Mouse (Mus musculus) urinary bladder, postnatal 10 days (tissue): ENCODE measurements around the gene Igsf6.
A peak's percentile ranks its signal among the peaks of the same experiment; 100 is the strongest.

Experiments used
- DNase-seq: peaks from one replicate; pipeline ENCODE4 v3.0.0; 2022; ENCODE audit warnings: low spot score

The Igsf6 gene

DNA sequence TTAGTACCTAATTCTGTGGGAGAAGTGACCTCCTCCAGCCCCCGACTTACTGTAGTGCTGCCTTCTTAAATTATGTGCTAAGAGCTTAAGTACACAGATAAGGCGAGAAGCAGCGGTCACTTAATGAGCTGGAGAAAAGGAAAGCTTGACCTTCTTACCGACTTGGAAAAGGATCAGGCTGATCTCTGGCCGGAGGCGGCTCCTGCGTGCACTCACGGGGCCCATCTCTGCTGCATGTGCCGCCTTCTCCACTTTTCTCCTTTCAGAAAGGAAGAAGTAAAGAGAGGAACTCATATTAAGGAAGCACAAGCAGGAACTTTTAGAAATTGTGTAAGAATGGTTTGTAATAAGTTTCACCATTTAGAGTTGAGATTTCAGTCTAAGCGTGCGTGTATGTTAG lies at the start of gene Igsf6:
Gene Igsf6 (minus strand): TSS at position 292 of the 400 bp plus-strand sequence.
- DNase-seq, result no peak

DNA sequence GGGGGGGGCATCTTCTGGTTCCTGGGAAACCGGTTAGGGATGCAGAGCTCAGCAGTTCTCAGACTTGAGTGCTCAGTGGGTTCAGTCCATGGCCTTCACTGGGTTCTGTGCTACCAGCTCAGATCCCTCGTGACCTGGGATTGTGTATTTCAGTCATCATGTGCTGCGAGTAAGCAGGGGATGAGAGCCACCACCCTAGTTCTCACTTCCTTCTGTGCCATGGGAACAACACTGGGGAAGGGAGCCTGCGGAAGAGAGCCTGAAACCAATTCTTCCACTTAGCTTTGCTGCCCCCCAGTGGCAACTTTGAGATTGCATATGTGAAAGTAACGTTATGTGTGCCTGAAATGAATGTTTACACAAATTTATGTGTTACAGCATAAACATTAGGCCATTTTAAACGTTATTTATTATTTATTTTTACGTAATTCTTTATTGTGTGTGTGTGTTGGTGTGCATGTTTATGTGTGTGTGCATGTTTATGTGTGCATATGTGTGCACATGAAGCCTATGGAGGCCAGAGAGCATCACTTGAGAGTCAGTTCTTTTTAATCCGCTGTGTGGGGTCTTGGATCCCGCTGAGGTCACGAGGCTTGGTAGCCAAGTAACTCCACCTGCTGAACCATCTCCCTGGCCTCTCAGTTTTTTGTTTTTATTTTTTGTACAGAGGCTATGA lies 45.9 kb upstream of the Igsf6 start:
- DNase-seq, result peak; percentile 57

DNA sequence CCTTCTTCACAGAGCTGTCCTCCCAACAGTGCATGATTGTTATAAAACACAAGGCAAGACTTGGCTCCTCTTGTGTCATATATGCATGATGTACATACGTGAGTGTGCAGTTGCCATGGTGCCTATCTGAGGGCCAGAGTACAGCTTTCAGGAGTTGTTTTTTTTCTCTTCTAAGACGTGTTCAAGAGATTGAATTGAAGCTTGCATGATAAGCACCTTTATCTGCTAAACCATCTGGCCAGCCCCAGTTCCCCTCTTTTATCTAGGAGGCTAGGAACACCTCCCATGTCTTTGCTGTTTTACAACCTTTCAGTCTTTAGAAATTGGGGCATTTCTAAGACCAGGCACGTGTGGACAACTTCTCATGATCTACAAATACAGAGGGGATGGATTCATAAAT lies 37.4 kb upstream of the Igsf6 start:
- DNase-seq, result no peak

DNA sequence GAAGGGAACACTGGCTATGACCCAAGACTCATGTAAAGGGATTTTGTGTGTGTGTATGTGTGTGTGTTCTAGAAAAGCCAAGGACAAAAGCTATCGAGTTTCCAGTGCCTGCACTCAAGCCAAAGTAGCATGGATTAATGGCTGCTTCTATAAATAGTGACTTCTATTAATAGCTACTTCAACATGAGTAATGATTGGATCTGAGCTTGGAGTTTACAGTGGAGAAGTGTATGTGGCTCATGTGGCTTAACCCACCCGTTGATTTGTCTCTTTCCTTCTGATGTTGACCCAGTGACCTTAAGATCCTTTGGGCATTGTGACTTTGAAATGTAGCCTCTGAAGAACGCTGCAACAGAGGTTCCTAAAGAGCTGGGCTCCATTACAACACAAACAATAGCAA lies 36.9 kb upstream of the Igsf6 start:
- DNase-seq, result no peak

DNA sequence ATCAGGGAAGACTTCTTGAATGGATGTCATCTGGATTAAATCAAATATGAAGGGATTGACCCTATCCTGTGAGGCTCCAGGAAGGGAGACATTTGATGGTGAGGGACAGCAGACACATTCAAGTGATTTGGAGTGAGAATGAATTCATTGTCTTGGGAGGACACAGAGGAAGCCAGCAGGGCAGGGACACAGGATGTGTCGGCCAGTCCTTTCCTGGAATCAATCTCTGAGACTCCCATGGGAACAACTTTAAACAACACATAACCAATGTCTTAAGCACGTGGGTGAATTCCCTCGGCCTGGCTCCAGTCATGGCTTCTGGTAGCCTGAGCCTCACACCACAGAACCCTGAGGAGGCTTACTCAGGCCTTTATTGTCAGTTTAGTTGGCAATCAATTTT lies 33.5 kb upstream of the Igsf6 start:
- DNase-seq, result no peak

DNA sequence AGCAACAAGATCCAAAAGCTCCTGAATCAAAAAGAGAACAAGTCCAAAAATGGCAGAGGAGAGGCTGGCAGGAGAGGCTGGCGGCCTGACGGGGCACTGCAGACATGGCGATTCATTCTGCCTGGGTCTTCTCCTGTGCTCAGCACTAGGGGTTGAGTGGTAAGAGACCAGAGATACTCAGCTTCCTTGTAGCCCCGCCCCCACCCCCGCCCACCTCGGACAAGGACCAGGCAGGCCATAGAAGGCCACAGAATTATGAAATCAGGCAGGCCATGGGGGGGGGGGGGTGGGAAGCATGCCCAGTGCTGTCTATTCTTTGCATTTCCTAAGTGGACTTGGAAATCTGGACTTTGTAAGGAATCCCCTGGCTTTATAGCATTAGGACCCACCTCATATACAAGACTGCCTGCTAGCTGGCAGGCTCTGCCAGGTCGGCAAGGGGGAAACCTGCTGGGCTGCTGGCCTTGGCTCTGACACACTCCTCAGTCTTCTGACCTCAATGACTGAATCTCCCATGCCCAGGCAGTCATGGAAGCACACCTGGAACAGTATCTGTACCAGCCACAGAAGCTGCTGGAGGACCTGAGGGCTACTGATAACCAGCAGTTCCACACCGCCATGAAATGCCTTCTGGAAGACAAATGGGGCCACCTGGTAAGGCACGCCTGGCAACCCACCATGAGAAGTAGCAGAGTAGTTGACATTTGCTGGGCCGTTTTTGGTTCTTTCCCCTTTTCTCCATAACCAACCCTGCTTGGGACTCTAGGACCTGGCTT lies 24.4 kb upstream of the Igsf6 start:
- DNase-seq, result no peak

DNA sequence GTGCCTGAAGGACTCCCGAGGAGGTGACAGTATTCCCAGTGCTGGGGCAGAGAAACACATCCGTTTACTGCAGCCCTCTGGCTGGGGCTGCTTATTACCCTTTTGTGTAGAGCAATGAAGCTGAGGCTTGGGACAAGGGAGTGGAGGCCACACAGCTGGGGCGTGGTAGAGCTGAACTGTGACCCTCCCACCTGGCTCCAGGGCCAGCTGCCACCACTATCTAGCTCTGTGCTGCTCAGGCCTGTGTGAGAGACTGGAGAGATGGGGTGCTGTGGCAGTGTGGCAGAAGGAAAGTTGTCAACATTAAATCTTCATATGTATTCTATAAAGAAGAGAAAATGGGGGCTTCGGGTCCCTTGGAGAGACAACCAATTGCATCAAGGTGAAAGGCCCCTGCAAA lies 18.7 kb upstream of the Igsf6 start:
- DNase-seq, result no peak

DNA sequence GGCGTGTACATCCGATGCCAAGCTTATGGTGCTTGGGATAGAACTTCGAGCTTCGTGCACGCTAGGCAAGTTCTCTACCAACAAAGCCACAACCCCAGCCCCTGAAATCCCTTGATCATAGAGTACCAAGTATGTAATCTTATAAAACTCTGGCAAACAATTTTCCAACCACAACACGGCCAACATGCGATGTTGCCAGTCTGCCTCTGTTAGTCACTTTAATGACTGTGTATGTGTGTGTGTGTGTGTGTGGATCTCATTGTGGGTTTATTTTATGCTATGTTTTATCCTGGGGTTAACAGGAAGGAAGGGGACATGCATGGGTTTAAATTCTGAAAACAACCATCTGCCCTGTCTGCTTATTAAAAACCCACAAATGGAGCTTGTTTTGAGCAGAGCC lies 16.4 kb upstream of the Igsf6 start:
- DNase-seq, result no peak

DNA sequence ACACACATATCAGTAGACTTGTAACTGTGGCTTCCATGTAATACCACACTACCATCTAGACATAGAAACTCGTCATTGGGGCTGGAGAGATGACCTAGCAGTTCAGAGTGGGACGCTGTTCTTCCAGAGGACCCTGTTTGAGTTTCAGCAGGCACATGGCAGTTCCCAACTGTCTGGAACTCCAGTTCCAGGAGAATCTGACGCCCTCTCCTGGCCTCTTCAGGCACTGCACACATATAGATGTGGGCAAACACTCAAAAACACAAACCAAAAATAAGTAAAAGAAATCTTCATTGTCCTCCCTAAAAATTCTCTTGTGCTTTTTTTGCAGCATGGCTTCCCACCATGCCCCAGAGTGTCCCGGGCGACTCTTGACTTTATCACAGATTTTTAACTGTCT lies 14.4 kb upstream of the Igsf6 start:
- no peak for DNase-seq

DNA sequence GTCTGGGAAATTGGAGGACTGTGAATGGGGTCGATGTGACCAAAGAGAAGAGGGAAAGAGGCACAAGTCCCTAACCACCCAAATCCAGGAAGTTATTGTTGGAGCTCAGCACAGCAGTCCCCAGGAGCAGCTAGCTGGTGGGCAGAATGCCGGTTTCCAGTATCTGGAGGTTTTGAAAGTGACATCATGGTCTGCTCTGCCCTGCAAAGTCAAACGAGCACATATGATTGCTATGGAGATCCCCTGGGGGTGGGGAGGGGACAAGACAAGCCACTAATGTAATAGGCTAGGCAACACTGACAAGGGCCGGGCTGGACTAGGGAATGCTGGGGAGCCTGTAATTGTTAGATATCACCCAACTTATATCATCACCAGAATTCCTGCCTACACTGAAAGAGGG lies 11.1 kb upstream of the Igsf6 start:
- DNase-seq, result no peak

DNA sequence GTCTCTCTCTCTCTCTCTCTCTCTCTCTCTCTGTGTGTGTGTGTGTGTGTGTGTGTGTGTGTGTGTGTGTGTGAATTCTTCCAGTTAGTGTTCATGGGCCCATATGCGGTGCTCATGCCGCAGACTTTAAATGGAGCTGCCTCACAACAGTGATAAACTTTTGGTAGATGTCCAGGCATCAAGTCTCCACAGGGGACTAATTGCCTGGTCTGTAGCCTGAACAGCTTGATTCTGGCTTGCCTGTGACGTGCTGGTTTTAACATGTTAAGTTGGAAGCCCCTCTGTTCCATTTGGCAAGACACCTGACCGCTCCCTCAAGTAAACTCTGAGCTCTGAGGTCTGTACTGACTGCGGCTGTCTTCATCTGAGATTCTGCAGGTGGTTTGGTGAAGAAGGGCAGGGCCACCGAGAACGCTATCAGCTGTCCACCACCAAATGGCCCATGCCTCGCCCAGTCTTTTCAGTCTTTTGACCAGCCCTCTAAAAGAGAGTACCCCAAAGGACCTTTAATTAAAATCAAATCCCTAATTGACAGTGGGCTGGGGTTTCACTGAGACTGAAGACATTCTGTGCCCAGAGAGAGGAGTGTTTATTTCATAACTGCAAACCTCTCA lies 10.6 kb upstream of the Igsf6 start:
- DNase-seq, result no peak

DNA sequence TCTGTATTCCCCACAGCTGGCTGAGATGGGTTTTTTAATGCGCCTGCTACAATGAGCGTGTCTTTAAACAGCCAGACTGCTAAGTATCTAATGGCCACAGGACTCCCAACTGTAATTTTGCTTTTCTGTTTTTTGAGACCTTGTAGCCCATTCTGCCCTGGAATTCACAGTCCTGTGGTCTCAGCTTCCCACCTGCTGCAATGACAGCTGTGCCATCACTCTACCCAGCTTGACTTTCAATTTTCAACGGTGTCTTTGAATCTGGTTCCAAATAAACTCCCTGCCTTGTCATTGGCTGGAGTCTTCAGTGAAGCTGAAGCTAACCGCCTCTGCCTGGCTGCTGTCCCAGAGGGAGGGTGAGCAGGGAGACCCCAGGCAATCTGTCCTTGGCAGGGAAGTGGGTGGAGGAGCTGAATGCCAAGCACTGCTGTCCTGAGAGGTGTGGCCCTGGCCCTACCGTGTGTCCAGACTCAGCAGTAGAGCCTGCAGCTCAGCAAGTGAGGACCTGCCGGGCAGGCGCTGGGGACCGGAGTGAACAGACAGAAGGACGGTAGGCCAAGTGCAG lies 8.7 kb upstream of the Igsf6 start:
- DNase-seq, result no peak

DNA sequence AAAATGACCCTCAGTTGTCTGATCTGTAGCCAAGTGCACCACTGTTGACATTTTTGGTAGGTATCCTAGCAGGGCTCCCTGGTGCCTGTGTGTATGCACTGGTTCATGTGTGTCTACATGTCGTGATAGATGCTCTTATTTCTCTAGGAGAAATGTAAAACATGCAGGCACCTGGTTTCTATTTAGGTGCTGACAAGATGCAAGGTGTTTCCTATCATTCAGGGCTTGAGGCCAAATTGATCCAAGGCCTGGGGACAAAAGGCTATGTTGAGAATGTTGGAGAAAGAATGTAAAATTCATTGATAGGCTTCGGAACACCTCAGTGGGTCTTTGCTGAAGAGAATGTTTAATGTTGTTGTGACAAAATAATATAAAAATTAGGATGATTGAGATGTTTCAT lies 7.4 kb upstream of the Igsf6 start:
- no peak for DNase-seq

DNA sequence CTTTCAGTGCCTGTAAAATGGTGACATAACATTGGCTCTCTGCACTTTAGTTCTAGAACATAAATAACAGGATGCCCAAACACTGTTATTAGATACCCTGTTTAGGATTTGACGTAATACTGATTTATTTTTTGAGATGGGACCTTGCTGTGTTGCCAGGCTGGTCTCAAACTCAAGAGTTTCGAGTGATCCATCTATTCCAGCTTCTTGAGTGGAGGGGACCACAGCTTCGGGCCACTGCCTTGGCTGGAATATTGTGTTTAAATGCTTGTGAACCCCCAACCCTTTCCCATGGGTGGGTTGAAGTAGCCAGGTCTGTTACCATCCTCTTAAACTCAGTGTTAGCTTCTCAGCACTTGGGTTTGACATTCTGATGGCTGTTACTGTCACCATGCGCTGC lies 7.0 kb upstream of the Igsf6 start, which contains the start of gene Otoa:
Gene Otoa (plus strand): TSS at position 301 of the 400 bp plus-strand sequence.
- no peak for DNase-seq

DNA sequence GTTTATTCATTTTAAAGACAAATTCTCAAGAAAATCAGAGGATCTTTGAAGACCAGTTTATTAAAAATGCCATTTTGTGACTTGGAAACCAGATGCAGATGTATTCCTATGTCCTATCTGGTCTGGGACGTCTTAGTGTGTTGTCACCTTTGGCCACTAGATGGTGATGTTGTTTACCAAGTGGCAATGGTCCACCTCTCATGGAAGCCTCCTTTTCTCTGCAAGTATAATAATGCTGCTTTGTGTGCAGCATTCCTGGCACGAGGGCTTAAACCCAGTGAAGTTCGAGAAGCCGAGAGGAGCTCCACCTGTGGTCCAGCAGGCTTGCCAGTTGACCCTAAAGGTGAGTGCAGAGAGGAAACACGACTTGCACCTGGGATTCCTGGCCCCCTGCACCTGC lies 3.5 kb upstream of the Igsf6 start:
- peak; percentile 26 for DNase-seq

DNA sequence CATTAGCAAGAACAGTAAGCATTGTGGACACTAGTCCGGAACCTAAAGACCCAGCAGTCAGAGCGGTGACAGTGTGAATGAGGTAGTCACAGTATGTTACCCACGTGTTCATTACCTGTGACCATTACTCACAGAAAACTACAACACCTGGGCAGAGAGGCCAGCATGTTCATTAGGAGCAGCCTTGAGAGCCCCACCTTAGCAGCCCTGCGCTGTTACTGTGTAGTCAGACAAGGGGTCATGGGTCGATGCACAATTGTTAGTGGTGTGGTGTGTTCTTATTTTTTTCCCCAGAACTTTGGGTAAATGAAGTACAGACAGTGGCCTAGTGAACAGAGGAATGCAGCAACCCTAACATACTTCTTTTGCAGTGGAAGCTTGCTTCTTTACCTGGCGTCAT lies 2.9 kb upstream of the Igsf6 start:
- DNase-seq, result no peak

DNA sequence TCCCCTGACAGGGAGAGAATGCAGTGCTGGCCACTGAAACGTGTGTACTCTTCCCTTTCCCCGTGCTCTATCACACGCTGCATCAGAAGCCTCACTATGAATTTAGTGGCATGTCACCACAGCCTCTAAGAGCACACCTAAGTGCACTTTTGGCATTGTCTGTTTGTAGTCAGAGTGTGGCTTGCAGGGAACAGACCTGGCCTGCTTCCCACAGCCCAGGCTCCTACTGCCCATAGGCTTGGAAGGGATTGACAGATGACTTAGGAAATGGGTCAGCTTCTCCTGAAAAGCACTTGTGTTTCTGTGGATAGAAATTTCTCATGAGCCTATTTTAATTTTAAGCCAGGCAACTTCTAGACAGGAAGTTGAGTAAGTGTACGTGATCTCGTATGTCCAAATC lies 1.0 kb upstream of the Igsf6 start:
- no peak for DNase-seq

DNA sequence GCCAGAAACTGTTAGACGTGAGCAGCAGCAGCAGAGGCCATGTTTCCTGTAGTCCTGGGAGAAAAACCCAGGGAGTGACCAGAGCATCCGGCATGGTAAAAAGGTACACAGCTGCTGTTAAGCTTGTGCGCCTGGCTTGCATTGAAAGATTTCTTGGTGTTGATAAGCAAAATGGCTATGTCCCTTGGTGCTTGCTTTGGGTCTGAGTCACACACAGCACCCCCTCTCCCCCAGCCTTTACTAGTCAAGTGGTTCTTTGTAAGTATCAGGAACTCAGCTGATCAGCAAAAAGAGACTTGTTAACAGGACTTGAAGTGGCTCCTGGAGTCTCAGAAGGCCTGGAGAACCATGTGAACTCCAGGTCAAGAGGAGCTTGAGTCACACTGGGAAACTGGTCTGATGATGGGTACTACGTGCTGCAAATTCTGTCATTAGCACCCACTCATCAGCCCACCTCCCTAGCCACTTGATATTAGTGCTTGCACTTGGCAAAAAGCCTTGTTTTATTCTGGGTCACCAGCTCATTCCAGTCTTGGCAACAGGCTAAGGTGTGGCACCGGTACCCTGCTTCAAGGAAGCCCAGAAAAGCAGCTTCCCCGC lies 529 bp upstream of the Igsf6 start:
- DNase-seq, result no peak

DNA sequence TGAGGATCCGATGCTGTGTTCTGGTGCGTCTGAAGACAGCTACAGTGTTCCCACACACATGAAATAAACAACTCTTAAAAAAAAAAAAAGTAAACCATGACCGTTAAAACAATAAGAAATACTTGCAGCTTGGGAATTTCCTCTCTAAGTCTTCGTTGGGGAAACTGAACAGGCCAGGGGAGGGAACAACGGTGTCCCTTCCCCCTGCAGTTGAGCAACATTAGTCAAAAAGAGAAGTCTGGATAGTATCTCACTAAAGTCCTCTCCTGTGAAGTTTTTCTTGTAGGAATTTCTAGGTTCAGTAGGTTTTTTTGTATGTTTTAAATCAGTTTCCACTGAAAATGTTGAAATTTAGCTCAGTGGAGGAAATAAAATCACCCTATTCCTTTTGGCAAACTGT lies 1.9 kb downstream of the Igsf6 start:
- DNase-seq, result no peak

DNA sequence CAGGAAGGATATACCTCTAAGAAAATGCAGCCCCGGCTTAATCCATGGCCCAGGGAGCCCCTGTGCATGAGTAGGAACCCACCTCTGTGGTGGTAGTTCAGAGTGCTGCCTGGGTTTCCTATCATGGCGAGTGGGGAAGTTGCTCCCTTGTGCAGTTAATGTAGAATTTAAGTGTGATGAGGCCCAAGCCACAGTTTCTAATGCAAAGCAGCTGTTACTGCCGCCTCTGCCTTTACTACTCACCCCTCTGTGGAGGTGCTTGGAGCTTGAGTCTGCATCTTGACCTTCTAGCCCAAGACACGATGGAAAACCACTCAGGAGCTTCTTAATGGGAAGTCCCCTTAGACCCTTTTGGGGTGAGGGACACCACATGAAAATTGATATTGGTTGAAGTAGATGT lies 3.1 kb downstream of the Igsf6 start:
- DNase-seq, result no peak

DNA sequence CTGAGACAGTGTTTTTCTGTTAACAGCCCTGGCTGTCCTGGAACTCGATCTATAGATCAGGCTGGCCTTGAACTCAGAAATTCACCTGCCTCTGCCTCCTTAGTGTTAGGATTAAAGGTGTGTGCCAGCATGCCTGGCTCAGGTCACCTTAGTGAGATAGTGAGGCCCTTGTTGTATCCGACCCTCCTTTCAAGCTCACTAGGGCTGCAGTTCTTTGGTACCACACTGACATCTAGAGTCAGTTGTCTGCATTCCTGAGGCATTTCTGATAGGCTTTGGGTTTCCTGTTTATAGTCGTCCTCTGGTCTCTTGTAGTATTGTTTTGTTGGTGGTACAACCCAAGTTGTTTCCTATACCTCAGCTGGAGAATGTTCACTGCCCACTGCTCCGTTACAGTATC lies 10.1 kb downstream of the Igsf6 start:
- no peak for DNase-seq

DNA sequence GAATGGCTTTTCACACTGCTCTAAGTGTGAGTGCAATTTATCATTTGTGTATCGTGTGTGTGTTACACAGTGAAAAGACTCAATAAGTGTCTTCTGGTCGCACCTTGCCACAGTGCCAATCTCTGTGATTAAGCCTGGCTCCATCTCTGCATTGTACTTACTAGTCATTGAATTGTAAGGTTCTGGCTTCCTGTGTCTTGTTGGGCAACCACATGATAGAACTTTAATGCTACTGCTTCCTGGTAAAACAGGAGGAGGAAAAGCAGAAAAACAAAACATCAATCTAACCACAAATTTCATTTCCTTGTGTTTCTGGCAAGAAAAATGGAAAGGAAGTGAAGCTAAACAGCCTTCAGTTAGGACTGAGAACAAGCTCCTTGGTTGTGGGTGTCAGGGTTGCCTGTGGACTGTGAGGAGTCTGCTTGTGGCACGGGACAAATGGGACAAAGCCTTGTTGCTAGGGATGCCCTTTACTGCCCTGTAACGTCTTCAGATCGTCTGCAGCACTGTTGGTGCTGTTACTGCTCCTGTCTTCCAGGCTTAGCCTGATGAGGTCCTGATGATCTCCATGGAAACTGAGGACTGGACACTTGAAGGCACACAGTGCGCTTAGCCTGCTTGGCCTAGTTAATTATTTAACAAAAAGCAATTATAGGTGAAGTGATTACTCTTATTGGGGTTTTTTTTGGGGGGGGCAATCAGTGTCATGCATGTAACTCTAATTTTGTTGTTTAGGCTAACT lies 14.7 kb downstream of the Igsf6 start:
- DNase-seq, result no peak
